Mouse (Mus musculus) embryonic fibroblast, embryonic 13.5 days (primary cell): Measurements from ENCODE around the gene Gm2115. TPM values are rescaled to one million over a fixed set of nuclear protein-coding genes. Genes with fewer than 3 reads are reported as not detected.

Experiments
- H3K27ac ChIP-seq: 2 replicates; pipeline ENCODE4 v1.5.1; 2012; ENCODE audit warnings: low read length, control low read depth, inconsistent platforms; ENCODE audit not compliant: insufficient read depth
- H3K4me1 ChIP-seq: 2 replicates; pipeline ENCODE4 v1.6.1; 2011; ENCODE audit warnings: low read length; ENCODE audit not compliant: control insufficient read depth, insufficient read depth
- H3K4me3 ChIP-seq: 2 replicates; pipeline ENCODE4 v1.5.1; 2011; ENCODE audit warnings: mild to moderate bottlenecking, control low read depth, low read length; ENCODE audit not compliant: insufficient read depth
- CTCF ChIP-seq: IDR thresholded peaks from 2 replicates; pipeline ENCODE4 v1.5.1; 2011; ENCODE audit warnings: mild to moderate bottlenecking, control low read depth, low read length, moderate library complexity, borderline replicate concordance; ENCODE audit not compliant: insufficient read depth
- POLR2A ChIP-seq: IDR thresholded peaks from 2 replicates; pipeline ENCODE4 v1.6.1; 2011; ENCODE audit warnings: low read depth, mild to moderate bottlenecking, control low read depth, low read length, moderate library complexity
- polyA plus RNA-seq: library from polyadenylated mRNA; stranded (reverse); fragments of >200 nt; gene quantifications from 2 replicates; pipeline ENCODE4 v1.2.4, GENCODE M21; 2011; ENCODE audit warnings: low read depth; ENCODE audit not compliant: missing spikeins, insufficient read length

Gene Gm2115
- polyA plus RNA-seq, 1 experiment = 37.2 TPM

DNA sequence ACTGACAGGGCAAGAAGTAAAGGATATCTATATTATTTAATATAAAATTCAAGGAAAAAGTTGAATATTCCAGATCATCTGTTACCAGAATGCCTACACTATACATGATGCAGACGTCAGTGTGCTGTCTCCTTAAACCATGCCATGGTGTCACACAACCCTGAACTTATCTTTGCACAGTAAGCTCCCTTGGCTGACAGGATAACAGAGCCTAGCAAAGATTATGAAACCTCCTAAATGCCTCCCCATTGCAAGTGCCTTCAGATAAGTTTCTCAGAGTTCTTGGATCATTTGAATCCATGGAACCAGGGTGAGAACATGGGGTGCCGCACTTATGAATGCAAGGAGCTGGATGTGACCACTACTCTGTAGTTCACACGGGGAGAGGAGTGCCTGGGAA is 103.1 kb downstream of the Gm2115 start:
- H3K27ac ChIP-seq = no peak overlapping the region
- H3K4me1 ChIP-seq = no peaks in the 10 kb centered on the region

More for the DNA sequence above, 103.1 kb downstream of the Gm2115 start:
- H3K4me3 ChIP-seq = no peak overlapping the region
- TF ChIP-seq CTCF (no peak), POLR2A (no peak)

Other genes starting within 250 kb of the Gm2115 start
- 14.4 and 20.2 TPM in 2 replicates for gene Arnt2, start 118.8 kb upstream of the Gm2115 start, polyA plus RNA-seq
- 41.5 and 45.2 TPM in 2 replicates for gene Fah, start 77.8 kb downstream of the Gm2115 start, polyA plus RNA-seq
- gene Zfand6, start 161.0 kb downstream of the Gm2115 start, polyA plus RNA-seq = 99.8 and 123 TPM in 2 replicates